Mouse (Mus musculus) liver, embryonic 13.5 days (tissue): ENCODE data around the gene Slc5a3. TPM values are rescaled to one million over a fixed set of nuclear protein-coding genes. Genes with fewer than 3 reads are reported as not detected.

Experiments
- ATAC-seq: fragments of 200-750 bp; cut with Nextera tagmentation; 2 replicates; pipeline ENCODE4 v1.8.0; 2017; ENCODE audit warnings: low read depth, mild to moderate bottlenecking, moderate number of reproducible peaks, moderate library complexity
- DNase-seq: peaks from one replicate; pipeline ENCODE4 v3.0.0; 2022
- H3K27ac ChIP-seq: fragments of 300-500 bp; sonication (generic); 2 replicates; pipeline ENCODE4 v1.5.1; 2015; ENCODE audit warnings: moderate library complexity, mild to moderate bottlenecking, inconsistent platforms
- H3K27me3 ChIP-seq: fragments of 300-500 bp; sonication (generic); 2 replicates; pipeline ENCODE4 v1.6.1; 2015; ENCODE audit warnings: mild to moderate bottlenecking, inconsistent platforms
- H3K36me3 ChIP-seq: fragments of 300-500 bp; sonication (generic); 2 replicates; pipeline ENCODE4 v1.6.1; 2015; ENCODE audit warnings: mild to moderate bottlenecking, inconsistent platforms
- H3K4me1 ChIP-seq: fragments of 300-500 bp; sonication (generic); replicated peaks from 2 replicates; pipeline ENCODE4 v1.6.1; 2015; ENCODE audit warnings: inconsistent platforms
- H3K4me2 ChIP-seq: fragments of 300-500 bp; sonication (generic); 2 replicates; pipeline ENCODE4 v1.6.1; 2015; ENCODE audit warnings: inconsistent platforms, mild to moderate bottlenecking, moderate library complexity
- H3K4me3 ChIP-seq: fragments of 300-500 bp; sonication (generic); replicated peaks from 2 replicates; pipeline ENCODE4 v1.5.1; 2015; ENCODE audit warnings: mild to moderate bottlenecking, inconsistent platforms
- H3K9ac ChIP-seq: fragments of 300-500 bp; sonication (generic); 2 replicates; pipeline ENCODE4 v1.6.1; 2015; ENCODE audit warnings: mild to moderate bottlenecking, inconsistent platforms
- H3K9me3 ChIP-seq: fragments of 300-500 bp; sonication (generic); replicated peaks from 2 replicates; pipeline ENCODE4 v1.6.1; 2016; ENCODE audit warnings: inconsistent platforms
- WGBS: fragments of 180-500 bp; shearing (Covaris S2); methylation state at CpG from one replicate; pipeline ENCODE4 v1.1.7; 2015; ENCODE audit not compliant: insufficient replicate concordance; 5-methylcytosine and 5-hydroxymethylcytosine counted together
- polyA plus RNA-seq: library from polyadenylated mRNA; unstranded; fragments of >200 nt; fragmentation: Nextera tagmentation; extraction: Ambion mirVana; gene quantifications from 2 replicates; pipeline ENCODE4 v1.2.1, GENCODE M21; 2015

Gene Slc5a3
- polyA plus RNA-seq, 1 experiment from 2014 or later: 0.96 TPM

DNA sequence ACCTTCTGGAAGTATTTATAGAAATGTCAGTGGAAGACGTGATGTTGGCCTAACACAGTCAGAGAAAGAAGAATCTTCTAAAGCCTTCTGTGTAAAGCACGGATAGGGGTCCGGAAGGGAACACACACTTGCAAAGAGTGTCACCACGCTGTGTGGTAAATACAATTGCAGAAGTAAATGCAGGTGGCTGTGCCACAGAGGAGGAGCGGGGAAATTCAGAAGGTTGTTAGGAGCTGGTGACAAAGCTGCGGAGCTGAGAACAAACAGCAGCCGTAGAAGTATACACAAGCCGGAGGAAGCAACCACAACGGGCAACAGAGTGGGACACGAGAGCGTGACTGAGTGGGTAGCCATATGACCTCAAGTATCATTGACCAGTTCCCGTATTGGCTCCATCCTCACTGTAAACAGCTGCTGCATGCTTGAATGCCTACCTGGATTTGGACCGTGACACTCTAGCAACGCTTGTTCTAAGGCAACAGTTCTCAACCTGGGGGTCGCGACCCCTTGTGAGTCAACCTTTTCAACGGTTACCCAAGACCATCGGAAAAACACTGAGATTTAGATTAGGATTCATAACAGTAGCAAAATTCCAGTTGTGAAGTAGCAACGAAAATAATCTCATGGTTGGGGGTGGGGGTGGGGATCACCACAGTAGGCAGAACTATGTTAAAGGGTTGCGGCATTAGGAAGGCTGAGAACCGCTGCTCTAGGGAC is 20.1 kb upstream of the Slc5a3 start:
- Histone ChIP-seq H3K4me1 (no peaks in the 10 kb centered on the region), H3K27me3 (no peaks in the 10 kb centered on the region), H3K4me2 (no peak overlapping the region), H3K27ac (no peak overlapping the region), H3K9me3 (no peaks in the 10 kb centered on the region), H3K4me3 (no peak overlapping the region), H3K9ac (no peak overlapping the region), H3K36me3 (no peaks in the 10 kb centered on the region)
- 68% methylated on average over 21 of the region's 21 CpGs for WGBS
- ATAC-seq: no peak
- no peak for DNase-seq

- Histone ChIP-seq H3K27me3 (no peaks in the 10 kb centered on the region), H3K36me3 (no peaks in the 10 kb centered on the region), H3K4me1 (no peaks in the 10 kb centered on the region), H3K4me3 (no peak overlapping the region), H3K9me3 (no peaks in the 10 kb centered on the region), H3K27ac (no peak overlapping the region), H3K9ac (no peak overlapping the region), H3K4me2 (no peak overlapping the region)
- ATAC-seq: no peak
- WGBS: 80% methylated on average over 7 of the region's 7 CpGs
- no peak for DNase-seq
These were observed 18.7 kb upstream of the Slc5a3 start for GRCm38 (mm10) chr16:92039421-92039820.

- Histone ChIP-seq H3K36me3 (no peaks in the 10 kb centered on the region), H3K27me3 (no peaks in the 10 kb centered on the region), H3K27ac (no peak overlapping the region), H3K4me2 (no peak overlapping the region), H3K9ac (no peak overlapping the region), H3K4me3 (no peak overlapping the region), H3K4me1 (no peaks in the 10 kb centered on the region), H3K9me3 (no peaks in the 10 kb centered on the region)
- no peak for ATAC-seq
- DNase-seq: no peak
- 81% methylated on average over 11 of the region's 11 CpGs for WGBS
These were observed 18.2 kb upstream of the Slc5a3 start for GRCm38 (mm10) chr16:92039966-92040365.

GRCm38 (mm10) chr16:92051777-92052310 is 6.3 kb upstream of the Slc5a3 start:
- peaks cover 7% of the 10 kb centered on the region; the same call in 1 of the 2 replicates for H3K9me3 ChIP-seq
- H3K36me3 ChIP-seq: no peaks in the 10 kb centered on the region
- ATAC-seq: no peak
- no peak overlapping the region for H3K4me3 ChIP-seq
- H3K27ac ChIP-seq: no peak overlapping the region
- H3K4me2 ChIP-seq: no peak overlapping the region
- H3K9ac ChIP-seq: no peak overlapping the region
- no peaks in the 10 kb centered on the region for H3K27me3 ChIP-seq
- 72% methylated on average over 7 of the region's 7 CpGs for WGBS
- peaks cover under 1% of the 10 kb centered on the region for H3K4me1 ChIP-seq
- no peak for DNase-seq

DNA sequence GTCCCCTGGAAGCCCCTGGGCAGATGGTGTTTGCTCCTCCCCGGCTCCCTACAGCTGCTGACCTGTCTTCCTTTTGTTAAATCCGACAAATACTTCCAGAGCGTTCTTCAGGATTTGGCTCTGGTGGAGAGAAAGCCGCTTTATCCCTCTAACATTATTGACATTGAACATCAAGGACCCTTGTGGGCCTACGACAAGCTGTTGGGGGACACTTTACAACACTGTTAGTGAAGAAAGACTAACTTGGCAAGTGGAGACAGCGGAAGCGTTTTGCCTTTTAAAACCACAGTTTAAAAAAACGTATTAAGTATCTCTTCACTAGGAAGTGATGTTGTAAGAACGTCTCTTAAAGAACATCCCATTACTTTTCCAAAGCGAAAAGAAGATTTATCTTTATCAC is 5.6 kb upstream of the Slc5a3 start:
- Histone ChIP-seq H3K27ac (no peak overlapping the region), H3K27me3 (no peaks in the 10 kb centered on the region), H3K36me3 (no peaks in the 10 kb centered on the region), H3K4me3 (no peak overlapping the region), H3K9me3 (peaks cover 7% of the 10 kb centered on the region; the same call in 1 of the 2 replicates), H3K4me2 (no peak overlapping the region), H3K9ac (no peak overlapping the region), H3K4me1 (peaks cover 8% of the 10 kb centered on the region)
- no peak for ATAC-seq
- WGBS: 63% methylated on average over 10 of the region's 10 CpGs
- no peak for DNase-seq

DNA sequence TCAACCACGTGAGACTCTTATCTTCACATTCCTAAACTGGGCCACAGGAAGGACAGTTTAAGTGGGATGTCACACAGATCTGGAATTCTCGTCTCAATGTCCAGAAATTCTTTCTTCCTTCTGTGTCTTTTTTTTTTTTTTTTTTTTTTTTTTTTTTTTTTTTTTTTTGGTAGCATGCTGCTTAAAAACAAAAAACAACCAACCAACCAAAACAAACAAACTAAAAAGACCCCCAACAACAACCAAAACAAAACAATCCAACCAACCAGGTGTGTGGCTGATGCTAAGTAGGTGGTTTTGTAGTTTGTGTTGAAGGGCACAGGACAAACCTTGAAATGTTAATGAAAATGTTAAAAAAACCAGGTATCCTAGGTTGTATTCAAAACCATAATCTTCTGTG is 1.4 kb upstream of the Slc5a3 start:
- Histone ChIP-seq H3K4me1 (peaks cover 31% of the 10 kb centered on the region), H3K36me3 (peaks cover 9% of the 10 kb centered on the region), H3K9ac (no peak overlapping the region), H3K4me2 (peak overlapping the region; percentile 98; the same call in 1 of the 2 replicates), H3K9me3 (peaks cover 7% of the 10 kb centered on the region; the same call in 1 of the 2 replicates), H3K27me3 (no peaks in the 10 kb centered on the region), H3K27ac (no peak overlapping the region), H3K4me3 (no peak overlapping the region)
- DNase-seq: no peak
- 37% methylated on average over 2 of the region's 2 CpGs for WGBS
- no peak for ATAC-seq

DNA sequence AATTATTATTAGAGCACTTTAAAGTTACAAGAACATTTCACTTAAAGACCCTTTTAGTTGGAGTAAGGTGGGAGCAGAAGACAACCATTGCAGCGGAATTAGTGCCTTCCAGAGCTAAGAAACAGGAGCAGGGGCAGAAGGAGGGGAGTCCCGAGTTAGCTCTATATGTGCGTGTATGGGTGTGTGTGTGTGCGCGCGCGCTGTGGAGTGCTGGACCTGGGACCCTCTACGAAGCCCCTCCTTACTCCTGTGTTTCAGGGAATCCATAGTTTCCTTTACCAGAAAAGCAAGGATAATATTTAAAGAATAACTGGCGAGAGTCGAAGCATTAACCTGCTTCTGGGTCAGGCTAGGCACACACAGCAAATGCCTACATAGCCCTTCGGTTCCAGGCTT is 668 bp upstream of the Slc5a3 start:
- 7% methylated on average over 11 of the region's 11 CpGs for WGBS
- Histone ChIP-seq H3K4me3 (peak overlapping the region; percentile 81), H3K36me3 (peaks cover 15% of the 10 kb centered on the region), H3K27me3 (no peaks in the 10 kb centered on the region), H3K9ac (peak overlapping the region; percentile 81), H3K4me2 (peak overlapping the region; percentile 98), H3K9me3 (peaks cover 7% of the 10 kb centered on the region; the same call in 1 of the 2 replicates), H3K27ac (no peak overlapping the region), H3K4me1 (peaks cover 31% of the 10 kb centered on the region)
- ATAC-seq (peak; percentile 45; the same call in 1 of the 2 replicates), DNase-seq (no peak)

GRCm38 (mm10) chr16:92058644-92059620 is 810 bp downstream of the Slc5a3 start:
- Histone ChIP-seq H3K4me1 (peaks cover 31% of the 10 kb centered on the region), H3K36me3 (peaks cover 25% of the 10 kb centered on the region), H3K27ac (peak overlapping the region; percentile 47; the same call in 1 of the 2 replicates), H3K9ac (peak overlapping the region; percentile 81), H3K9me3 (0 out of 2 replicates have a peak, but pooled peaks cover 4% of the 10 kb centered on the region), H3K27me3 (no peaks in the 10 kb centered on the region), H3K4me2 (peak overlapping the region; percentile 98), H3K4me3 (peak overlapping the region; percentile 81)
- 4% methylated on average over 63 of the region's 63 CpGs for WGBS
- ATAC-seq (no peak), DNase-seq (no peak)

DNA sequence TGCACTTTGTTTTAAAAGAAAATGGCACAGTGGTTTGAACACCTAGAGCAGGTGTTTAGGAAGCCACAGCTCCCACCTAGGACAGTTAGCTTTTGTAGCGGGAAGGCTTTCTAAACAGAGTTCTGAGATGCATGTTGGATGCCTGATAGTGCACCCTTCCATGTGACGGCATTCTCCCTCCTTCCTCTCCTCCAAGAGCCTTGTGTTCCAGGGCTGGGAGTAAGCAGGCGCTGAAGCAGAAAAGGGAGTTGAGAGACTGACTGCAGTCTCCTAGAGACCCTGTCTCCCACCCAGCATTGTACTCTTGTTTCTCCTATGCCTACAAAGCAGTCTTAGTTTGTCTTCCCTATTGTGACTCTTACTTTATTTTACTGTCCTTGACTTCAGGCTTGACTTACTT is 2.1 kb downstream of the Slc5a3 start:
- Histone ChIP-seq H3K4me3 (no peak overlapping the region; the same call in 1 of the 2 replicates), H3K9me3 (no peaks in the 10 kb centered on the region), H3K27me3 (no peaks in the 10 kb centered on the region), H3K9ac (no peak overlapping the region), H3K27ac (no peak overlapping the region; the same call in 1 of the 2 replicates), H3K4me1 (peaks cover 34% of the 10 kb centered on the region), H3K36me3 (peaks cover 28% of the 10 kb centered on the region), H3K4me2 (0 out of 2 replicates have a peak overlapping the region, but pooled peaks have one; percentile 8)
- 76% methylated on average over 3 of the region's 3 CpGs for WGBS
- DNase-seq (no peak), ATAC-seq (no peak)

DNA sequence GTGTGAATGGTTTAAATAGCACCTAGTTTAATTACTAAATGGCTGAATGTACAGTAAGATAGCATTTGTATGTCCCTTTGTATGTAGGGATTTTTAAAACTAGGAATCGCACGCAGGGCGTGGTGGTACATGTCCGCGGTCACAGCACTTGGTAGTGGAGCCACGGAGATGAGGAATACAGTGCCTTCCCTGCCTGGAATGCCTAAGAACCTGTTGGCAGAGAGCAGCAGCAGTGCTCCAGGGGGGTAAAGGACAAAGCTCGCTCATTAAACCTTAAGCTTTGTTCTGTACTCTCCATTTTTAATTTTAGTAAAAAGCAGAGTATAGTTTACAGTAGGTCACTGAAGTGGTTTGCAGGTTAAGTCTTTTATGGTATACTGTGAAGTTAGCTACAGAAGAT is 3.5 kb downstream of the Slc5a3 start:
- WGBS: 83% methylated on average over 7 of the region's 7 CpGs
- no peak overlapping the region for H3K27ac ChIP-seq
- H3K36me3 ChIP-seq: peaks cover 37% of the 10 kb centered on the region
- no peak overlapping the region for H3K4me3 ChIP-seq
- H3K27me3 ChIP-seq: no peaks in the 10 kb centered on the region
- H3K4me1 ChIP-seq: peaks cover 34% of the 10 kb centered on the region
- no peak for DNase-seq
- no peaks in the 10 kb centered on the region for H3K9me3 ChIP-seq
- no peak overlapping the region for H3K9ac ChIP-seq
- no peak overlapping the region for H3K4me2 ChIP-seq
- no peak for ATAC-seq

- Histone ChIP-seq H3K27me3 (no peaks in the 10 kb centered on the region), H3K36me3 (peaks cover 46% of the 10 kb centered on the region), H3K4me1 (peaks cover 25% of the 10 kb centered on the region), H3K4me2 (no peak overlapping the region), H3K27ac (no peak overlapping the region), H3K4me3 (no peak overlapping the region), H3K9me3 (no peaks in the 10 kb centered on the region), H3K9ac (no peak overlapping the region)
- DNase-seq (no peak), ATAC-seq (no peak)
- WGBS: 89% methylated on average over 1 of the region's 1 CpGs
These were observed 4.7 kb downstream of the Slc5a3 start for GRCm38 (mm10) chr16:92062832-92063231.
